ENCODE assay signal across 32 mouse cellular contexts in the genomic region with DNA sequence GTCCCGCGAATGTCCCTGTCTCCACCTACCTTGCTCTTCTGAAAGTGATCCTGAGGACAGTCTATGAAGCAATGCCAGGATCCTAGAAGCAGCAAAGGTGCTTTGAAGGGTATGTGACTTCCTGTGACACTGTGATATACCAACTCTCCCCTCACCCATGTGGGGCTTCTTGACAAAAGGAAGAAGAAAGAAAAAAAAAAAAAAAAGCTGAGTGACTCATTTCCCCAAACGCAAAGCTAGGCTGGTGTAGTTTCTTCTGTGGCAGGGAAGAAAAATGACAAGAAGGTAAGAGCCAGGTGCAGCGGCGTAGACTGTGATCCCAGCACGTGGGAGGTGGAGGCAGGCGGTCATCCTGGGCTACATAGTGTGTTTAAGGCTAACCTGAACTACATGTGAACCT. TPM values are rescaled to one million over a fixed set of nuclear protein-coding genes. Genes with fewer than 3 reads are reported as not detected.
DNase-seq lines count a peak whose midpoint lies in the region; ATAC-seq and TF ChIP-seq lines count a peak whose summit lies in the region.
"Had no signal": no experiment of that assay in that cellular context is flagged by ENCODE, and none has a peak within 500 bp of the region (broad histone marks: within the 10 kb centered on the region; RNA-seq: fewer than 3 reads in every experiment).

No protein-coding gene starts in this region.

- in situ Hi-C loops in ES-E14 (cut with MboI; ENCODE audit: low sequenced_read_pairs in 2 of 2, unreplicated experiment in 2 of 2) = loop anchor here in 1 of 2 experiments (25.0 kb wide), 1 partner anchor 184 kb away; no protein-coding TSS in a partner anchor

- no peaks in the 10 kb centered on the region for H3K9me3 ChIP-seq in ES-E14 (ENCODE audit: control insufficient read depth, insufficient read depth, low read depth, low read length)
- no peaks in the 10 kb centered on the region for H3K9me3 ChIP-seq in midbrain, embryonic 11.5 days (ENCODE audit: control insufficient read depth, low read length)
- H3K9me3 ChIP-seq in liver, embryonic 12.5 days (replicated peaks) = no peaks in the 10 kb centered on the region
- H3K9me3 ChIP-seq: embryonic facial prominence, embryonic 15.5 days; forebrain, embryonic 15.5 days; hindbrain, embryonic 12.5 days; limb, embryonic 10.5 days; neural tube, embryonic 12.5 days; stomach, embryonic 15.5 days had no signal

- H3K4me3 ChIP-seq in ES-E14 (ENCODE audit: insufficient read depth in 1 of 2, low read depth in 1 of 2, low read length in 2 of 2, poor library complexity in 1 of 2, severe bottlenecking in 1 of 2) = no peak overlapping the region
- no peak overlapping the region for H3K4me3 ChIP-seq in midbrain, embryonic 11.5 days (ENCODE audit: low read depth, low read length)
- no peak overlapping the region for H3K4me3 ChIP-seq in liver, embryonic 12.5 days
- H3K4me3 ChIP-seq: embryonic facial prominence, embryonic 15.5 days; forebrain, embryonic 15.5 days; hindbrain, embryonic 12.5 days; limb, embryonic 10.5 days; neural tube, embryonic 12.5 days; stomach, embryonic 15.5 days had no signal

- no peak for ATAC-seq in midbrain, embryonic 11.5 days (ENCODE audit: low FRiP score)
- ATAC-seq in liver, embryonic 12.5 days = no peak
- ATAC-seq: forebrain, embryonic 15.5 days had no signal

- H3K27me3 ChIP-seq in midbrain, embryonic 11.5 days (ENCODE audit: control insufficient read depth, insufficient read depth, low read length) = no peaks in the 10 kb centered on the region; the same call in 1 of the 2 replicates
- H3K27me3 ChIP-seq in liver, embryonic 12.5 days (replicated peaks) = peaks cover 18% of the 10 kb centered on the region
- H3K27me3 ChIP-seq: forebrain, embryonic 15.5 days; hindbrain, embryonic 12.5 days; neural tube, embryonic 12.5 days; stomach, embryonic 15.5 days had no signal

- 85% methylated on average over 7 of the region's 7 CpGs for WGBS in midbrain, embryonic 11.5 days
- WGBS in liver, embryonic 12.5 days (ENCODE audit: insufficient replicate concordance) = 57% methylated on average over 7 of the region's 7 CpGs

- peak; percentile 74 for DNase-seq in CD4-positive, CD25-positive, alpha-beta regulatory T cell, adult 2 months (ENCODE audit: low read depth, low spot score)
- DNase-seq in ES-E14 (ENCODE audit: low read depth, low spot score) = no peak
- DNase-seq in naive thymus-derived CD4-positive, alpha-beta T cell, adult 2 months (ENCODE audit: low read depth) = peak; percentile 80
- DNase-seq in thymus, postnatal 25 days = peak; percentile 61
- DNase-seq in midbrain, embryonic 11.5 days (ENCODE audit: low spot score, missing footprints) = no peak
- no peak for DNase-seq in layer of hippocampus, adult 18-20 months (ENCODE audit: low spot score in 2 of 2)
- no peak for DNase-seq in adrenal gland, adult (ENCODE audit: inconsistent age in 2 of 2, low spot score in 1 of 2)
- DNase-seq: adrenal gland, postnatal 25 days; B cell, adult 2 months; cerebellum, adult 9-10 months; gastrocnemius, postnatal 14 days; heart, adult 11 months; heart, postnatal 10 days; kidney, adult 2 months; liver; right cerebral cortex, postnatal 25 days had no signal

- no peak overlapping the region for H3K4me2 ChIP-seq in midbrain, embryonic 11.5 days
- no peak overlapping the region for H3K4me2 ChIP-seq in liver, embryonic 12.5 days
- H3K4me2 ChIP-seq: embryonic facial prominence, embryonic 15.5 days; forebrain, embryonic 15.5 days; heart, embryonic 11.5 days; hindbrain, embryonic 12.5 days; neural tube, embryonic 12.5 days; stomach, embryonic 15.5 days had no signal

- H3K27ac ChIP-seq in ES-E14 (ENCODE audit: insufficient read depth, low read depth, low read length, poor library complexity, severe bottlenecking) = no peak overlapping the region
- H3K27ac ChIP-seq in midbrain, embryonic 11.5 days (ENCODE audit: low read depth, low read length) = no peak overlapping the region
- H3K27ac ChIP-seq in liver, embryonic 12.5 days = no peak overlapping the region
- H3K27ac ChIP-seq: embryonic facial prominence, embryonic 15.5 days; forebrain, embryonic 15.5 days; hindbrain, embryonic 12.5 days; kidney, postnatal 0 days; limb, embryonic 10.5 days; macrophage; neural tube, embryonic 12.5 days; stomach, embryonic 15.5 days had no signal

- no peak overlapping the region for H3K9ac ChIP-seq in ES-E14 (ENCODE audit: insufficient read depth, low read depth, low read length, poor library complexity, severe bottlenecking)
- no peak overlapping the region for H3K9ac ChIP-seq in midbrain, embryonic 11.5 days (ENCODE audit: low read length)
- H3K9ac ChIP-seq in liver, embryonic 12.5 days = no peak overlapping the region
- H3K9ac ChIP-seq: embryonic facial prominence, embryonic 15.5 days; forebrain, embryonic 15.5 days; hindbrain, embryonic 12.5 days; neural tube, embryonic 12.5 days; stomach, embryonic 15.5 days had no signal

- H3K36me3 ChIP-seq in ES-E14 (ENCODE audit: control insufficient read depth, insufficient read depth, low read length, poor library complexity, severe bottlenecking) = no peaks in the 10 kb centered on the region
- H3K36me3 ChIP-seq in midbrain, embryonic 11.5 days (ENCODE audit: control insufficient read depth, insufficient read depth, low read length) = no peaks in the 10 kb centered on the region
- no peaks in the 10 kb centered on the region for H3K36me3 ChIP-seq in liver, embryonic 12.5 days
- H3K36me3 ChIP-seq: embryonic facial prominence, embryonic 15.5 days; forebrain, embryonic 15.5 days; hindbrain, embryonic 12.5 days; limb, embryonic 10.5 days; neural tube, embryonic 12.5 days; stomach, embryonic 15.5 days had no signal

- H3K4me1 ChIP-seq in ES-E14 (ENCODE audit: control insufficient read depth in 2 of 2, insufficient read depth in 2 of 2, low read length in 2 of 2, poor library complexity in 1 of 2) = peaks cover 2 to 6% of the 10 kb centered on the region in 2 experiments; a peak in 3 of 4 replicates
- no peaks in the 10 kb centered on the region for H3K4me1 ChIP-seq in midbrain, embryonic 11.5 days (ENCODE audit: control insufficient read depth, insufficient read depth, low read length)
- H3K4me1 ChIP-seq in liver, embryonic 12.5 days = peaks cover 17% of the 10 kb centered on the region
- H3K4me1 ChIP-seq: forebrain, embryonic 15.5 days; neural tube, embryonic 12.5 days; stomach, embryonic 15.5 days had no signal

TF ChIP-seq in ES-E14, 5 proteins besides CTCF, POLR2A, EP300 and RAD21:
- TF ChIP-seq ZNF384 (IDR thresholded peaks at IDR 0.05; ENCODE audit: low read depth, low read length) = 0 out of 2 replicates have a peak, but pooled peaks have one; percentile 48
- no peak for TF ChIP-seq CHD2 (IDR thresholded peaks at IDR 0.05; ENCODE audit: low read depth, low read length)
- TF ChIP-seq MAFK (IDR thresholded peaks at IDR 0.05; ENCODE audit: insufficient read depth, low read depth, low read length) = no peak
- TF ChIP-seq ZC3H11A (IDR thresholded peaks at IDR 0.05; ENCODE audit: borderline replicate concordance, low read depth, low read length) = no peak
- no peak for TF ChIP-seq HCFC1 (IDR thresholded peaks at IDR 0.05; ENCODE audit: borderline replicate concordance, insufficient read depth, low read length)

RNA-seq across cellular contexts. Expression of a gene that starts 8.2 kb away (rescaled TPM):
- total RNA-seq in ES-E14 (2012; rRNA removed) = 1.4 and 1.8 TPM in 2 replicates
- polyA plus RNA-seq in midbrain, embryonic 11.5 days (2014; fragmentation: Nextera tagmentation; extraction: Ambion mirVana) = not detected in 2 replicates
- total RNA-seq in layer of hippocampus, adult 18-20 months (2021) = not detected
- polyA plus RNA-seq in liver, embryonic 12.5 days (2016; fragmentation: Nextera tagmentation; extraction: Ambion mirVana) = not detected in 2 replicates
- total RNA-seq: adrenal gland, postnatal 25 days; common myeloid progenitor, adult 5-6 weeks; gastrocnemius, postnatal 14 days; layer of hippocampus, postnatal 14 days had no signal
- polyA plus RNA-seq: brain, embryonic 14.5 days; forebrain, embryonic 15.5 days; heart, embryonic 11.5 days; hindbrain, embryonic 12.5 days; limb, embryonic 10.5 days; liver, embryonic 16.5 days; macrophage; neural tube, embryonic 12.5 days had no signal

RNA-seq across cellular contexts. Expression of a gene that starts 19.0 kb away (rescaled TPM):
- total RNA-seq in ES-E14 (2012; rRNA removed) = 1.8 and 2.7 TPM in 2 replicates
- polyA plus RNA-seq in midbrain, embryonic 11.5 days (2014; fragmentation: Nextera tagmentation; extraction: Ambion mirVana) = not detected in 2 replicates
- not detected for total RNA-seq in layer of hippocampus, adult 18-20 months (2021)
- 0.18 and 0.22 TPM in 2 replicates for polyA plus RNA-seq in liver, embryonic 12.5 days (2016; fragmentation: Nextera tagmentation; extraction: Ambion mirVana)
- total RNA-seq: adrenal gland, postnatal 25 days; common myeloid progenitor, adult 5-6 weeks; gastrocnemius, postnatal 14 days; heart, postnatal 10 days; layer of hippocampus, postnatal 14 days had no signal
- polyA plus RNA-seq: brain, embryonic 14.5 days; forebrain, embryonic 15.5 days; intestine, embryonic 14.5 days; kidney, adult 2 months; large intestine, adult 2 months; liver, embryonic 16.5 days; macrophage had no signal

Comparison
In these comparisons a context has a peak if more than half of its experiments do, and no peak if none do; other contexts are left out.
1. DNase-seq: peak in CD4-positive, CD25-positive, alpha-beta regulatory T cell, adult 2 months (single experiment), naive thymus-derived CD4-positive, alpha-beta T cell, adult 2 months (single experiment) and thymus, postnatal 25 days (single experiment); none in ES-E14 (single experiment), midbrain, embryonic 11.5 days (single experiment), layer of hippocampus, adult 18-20 months (0 of 2) and adrenal gland, adult (0 of 2).